Mouse (Mus musculus) lung, postnatal 14 days (tissue): ENCODE measurements around the gene Pcf11.
A peak's percentile ranks its signal among the peaks of the same experiment; 100 is the strongest.

Experiments used
- DNase-seq: peaks from one replicate; pipeline ENCODE4 v3.0.0; 2021

Gene Pcf11

DNA sequence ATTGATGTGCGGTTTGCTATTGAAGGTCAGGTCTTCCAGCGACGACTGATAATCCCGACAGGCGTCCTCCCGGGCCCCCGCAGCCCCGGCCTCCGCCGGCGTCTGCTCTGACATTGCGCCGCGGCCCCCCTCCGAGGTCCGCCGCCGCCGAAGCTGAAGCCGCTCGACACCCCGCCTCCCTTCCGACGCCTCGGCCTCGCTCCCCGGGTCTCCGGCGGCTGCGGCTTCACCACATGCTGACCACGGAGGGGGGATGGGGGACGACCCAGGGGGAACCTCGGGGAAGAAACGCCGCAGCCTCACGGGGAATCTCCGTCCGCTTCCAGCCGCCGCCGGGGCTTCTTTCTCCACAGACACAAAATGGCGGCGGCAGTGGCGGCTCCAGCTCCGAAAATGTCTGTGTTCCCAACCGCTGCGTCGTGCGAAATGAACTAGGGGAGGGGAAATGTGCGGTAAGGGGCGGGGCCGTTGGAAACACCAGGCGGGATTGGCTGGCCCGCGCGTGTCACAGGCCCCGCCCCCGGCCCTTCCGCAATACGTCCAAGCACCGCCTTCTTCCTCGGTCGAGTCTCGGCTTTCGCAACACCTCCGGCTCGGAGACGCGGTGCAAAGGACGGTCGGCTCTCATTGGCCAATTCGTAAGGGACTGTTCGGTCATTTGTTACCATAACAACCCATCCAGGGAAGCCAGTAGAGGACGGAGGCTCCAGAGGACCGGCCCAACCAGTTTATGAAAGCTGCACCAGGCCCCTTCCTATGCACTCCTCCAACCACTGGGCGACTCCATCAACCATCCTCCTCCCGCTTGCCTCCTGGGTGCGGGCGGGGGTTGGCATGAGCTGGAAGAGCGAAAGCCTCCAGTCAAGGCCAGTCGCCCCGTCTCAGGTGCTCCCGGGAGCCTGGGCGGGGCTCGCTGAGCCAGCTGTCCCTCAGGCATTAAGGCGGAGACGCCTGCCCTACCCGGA lies at the start of gene Pcf11:
Gene Pcf11, minus strand, starts transcription at position 428 of the 965 bp plus-strand sequence.
- DNase-seq: peak; percentile 97

DNA sequence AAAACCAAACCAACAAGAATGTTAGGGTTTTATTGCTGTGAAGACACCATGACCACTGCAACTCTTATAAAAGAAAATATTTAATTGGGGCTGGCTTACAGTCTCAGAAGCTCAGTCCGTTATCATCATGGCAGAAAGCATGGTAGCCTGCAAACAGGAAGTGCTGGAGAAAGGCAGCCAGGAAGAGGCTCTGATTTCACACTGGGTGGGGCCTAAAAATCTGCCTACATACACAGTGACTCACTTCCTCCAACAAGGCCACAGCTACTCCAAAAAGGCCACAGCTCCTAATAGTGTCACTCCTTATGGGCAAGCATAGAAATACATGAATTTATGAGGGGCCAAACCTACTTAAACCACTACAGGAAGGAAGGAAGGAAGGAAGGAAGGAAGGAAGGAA lies 45.3 kb upstream of the Pcf11 start:
- DNase-seq: no peak

DNA sequence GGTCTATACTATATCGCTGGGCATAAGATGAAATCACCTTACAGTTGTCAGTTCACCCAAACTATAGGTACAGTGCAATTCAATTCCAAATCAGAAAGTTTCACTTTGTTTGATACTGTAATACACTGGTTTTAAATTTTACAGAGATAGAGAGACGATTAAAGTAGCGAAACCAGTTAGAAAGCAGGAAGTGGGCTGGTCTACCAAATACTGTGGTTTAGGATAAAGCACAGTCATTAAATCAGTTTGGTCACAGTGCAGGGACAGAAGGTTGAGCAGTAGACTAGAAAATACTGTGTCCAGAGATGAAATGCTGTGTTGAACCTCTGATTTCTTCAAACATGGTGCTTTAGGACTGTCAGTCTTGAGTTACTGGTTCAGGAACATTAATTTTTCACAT lies 41.9 kb upstream of the Pcf11 start:
- DNase-seq: no peak

DNA sequence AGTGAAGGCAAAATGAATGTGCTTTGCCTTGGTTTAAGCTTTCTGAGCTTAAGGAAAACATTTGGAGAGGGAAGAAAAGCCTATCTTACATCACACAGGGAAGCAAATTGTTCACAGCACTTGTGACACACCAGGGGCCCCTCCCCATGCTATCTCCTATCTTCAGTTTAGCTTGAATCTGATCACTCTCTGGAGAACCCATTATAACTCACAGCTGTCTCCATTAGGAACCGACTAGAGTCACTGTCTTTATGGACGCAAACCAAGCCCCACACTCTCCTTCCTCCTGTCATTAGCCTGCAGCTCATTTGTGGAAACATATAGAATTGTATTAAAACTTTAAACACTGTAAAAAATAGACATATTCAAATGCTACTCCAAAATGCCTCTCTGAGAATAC lies 39.8 kb upstream of the Pcf11 start:
- DNase-seq: no peak

DNA sequence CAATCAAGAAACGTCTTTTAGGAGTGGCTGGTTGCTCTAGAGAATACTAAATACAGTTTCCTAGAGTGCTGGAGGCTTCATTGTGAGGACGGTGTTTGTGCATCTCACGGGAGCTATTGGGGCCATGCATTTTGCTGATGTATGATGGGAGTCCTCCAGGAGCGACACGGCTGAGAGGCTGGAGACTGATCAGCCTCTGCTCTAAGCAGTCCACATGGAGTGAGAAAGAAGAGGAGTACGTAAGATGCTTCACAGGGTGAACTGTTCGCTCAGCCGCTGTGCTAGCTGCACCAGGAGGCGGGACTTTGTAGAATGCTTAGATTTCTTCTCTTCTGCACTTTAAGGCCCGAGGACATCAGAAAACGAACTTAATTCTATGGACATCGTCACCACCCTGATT lies 37.0 kb upstream of the Pcf11 start:
- no peak for DNase-seq

DNA sequence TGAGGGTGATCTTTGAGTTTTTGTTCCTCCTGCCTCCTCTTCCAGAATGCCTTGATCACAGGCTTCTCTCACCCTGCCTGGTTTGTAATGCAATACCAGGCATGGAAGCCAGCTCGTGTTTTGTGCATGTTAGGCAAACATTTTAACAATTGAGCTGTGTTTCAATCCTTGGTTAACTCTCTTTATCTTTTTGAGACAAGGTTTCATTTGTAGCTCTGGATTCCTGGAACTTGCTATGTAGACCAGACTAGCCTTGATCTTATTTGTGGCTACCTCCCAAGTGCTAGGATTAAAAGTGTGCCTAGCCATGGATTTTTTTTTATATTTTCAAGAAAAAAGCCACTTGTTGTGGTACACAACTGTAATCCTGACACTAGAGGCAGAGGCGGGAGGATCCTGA lies 35.8 kb upstream of the Pcf11 start:
- DNase-seq: no peak

DNA sequence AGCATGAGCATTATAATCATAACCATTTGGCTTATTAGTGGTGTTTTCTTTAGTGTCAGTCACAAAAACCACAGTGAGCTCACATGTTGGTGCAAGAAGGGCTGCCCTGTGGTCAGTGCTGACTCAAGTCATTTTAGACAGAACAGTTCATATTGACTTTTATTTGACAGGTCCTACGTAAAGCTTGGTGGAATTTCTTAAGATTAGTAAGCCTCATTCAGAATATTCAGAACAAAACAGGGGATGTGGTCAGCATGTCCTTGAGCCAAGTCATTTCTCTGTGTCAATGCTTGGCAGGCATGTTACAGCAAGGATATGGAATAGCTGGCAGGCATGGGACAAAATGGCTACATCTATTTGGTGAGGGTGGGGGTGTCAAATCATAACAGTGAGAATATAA lies 33.9 kb upstream of the Pcf11 start:
- DNase-seq: no peak

DNA sequence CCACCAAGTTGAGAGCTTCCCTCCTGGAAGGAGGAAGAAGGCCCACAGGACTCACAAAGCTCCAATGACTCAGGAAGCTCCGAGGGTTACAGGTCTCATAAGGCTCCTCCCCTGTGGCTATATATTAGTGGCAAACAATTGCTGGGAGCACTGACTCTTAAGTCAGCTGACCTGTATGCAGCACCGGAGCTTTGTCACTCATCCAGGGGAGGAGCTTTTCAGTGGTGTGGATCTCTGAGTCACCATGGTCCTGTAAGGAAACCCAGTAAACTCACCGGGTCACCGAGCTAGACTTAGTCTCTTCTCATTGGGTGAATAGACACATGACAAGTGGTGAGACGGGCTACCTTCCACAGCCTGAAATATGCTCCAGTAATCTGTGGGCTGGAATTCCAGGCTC lies 29.0 kb upstream of the Pcf11 start:
- no peak for DNase-seq

DNA sequence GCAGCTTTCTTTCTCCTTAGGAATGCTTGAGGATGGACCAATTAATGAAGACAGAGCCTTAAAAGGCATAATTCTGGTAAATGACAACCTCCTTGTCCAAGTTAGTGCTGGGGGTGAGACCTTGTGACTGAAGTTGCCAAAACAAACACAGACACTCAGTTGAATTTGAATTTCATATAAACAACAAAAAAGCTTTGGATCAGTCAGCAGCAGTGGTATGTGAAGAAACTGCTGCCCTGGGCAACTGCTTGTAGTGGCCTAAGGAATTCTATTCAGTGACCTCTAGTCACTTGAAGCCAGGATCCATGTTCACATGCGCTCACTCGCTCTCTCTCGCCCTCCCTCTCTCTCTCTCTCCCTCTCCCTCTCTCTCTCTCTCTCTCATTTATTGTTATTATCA lies 26.7 kb upstream of the Pcf11 start:
- no peak for DNase-seq

DNA sequence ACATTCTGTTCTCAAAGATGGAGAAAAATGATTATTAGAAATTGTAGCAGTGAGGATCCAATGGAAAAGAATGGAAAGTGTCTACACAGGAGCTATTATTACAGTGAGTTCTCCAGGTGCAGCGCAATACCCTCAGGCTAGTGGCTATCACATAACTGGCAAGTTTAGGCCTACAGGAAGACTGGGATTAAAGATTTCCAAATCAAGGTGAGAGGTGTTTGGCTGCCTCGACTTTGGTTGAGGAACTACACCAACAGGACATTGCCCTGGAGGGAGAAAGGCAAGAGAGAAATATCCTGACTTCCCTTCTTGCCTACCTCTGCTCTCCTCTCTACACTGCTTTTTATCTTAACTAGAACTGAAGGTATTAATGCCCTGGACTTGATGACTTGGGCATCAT lies 19.4 kb upstream of the Pcf11 start:
- DNase-seq: no peak

DNA sequence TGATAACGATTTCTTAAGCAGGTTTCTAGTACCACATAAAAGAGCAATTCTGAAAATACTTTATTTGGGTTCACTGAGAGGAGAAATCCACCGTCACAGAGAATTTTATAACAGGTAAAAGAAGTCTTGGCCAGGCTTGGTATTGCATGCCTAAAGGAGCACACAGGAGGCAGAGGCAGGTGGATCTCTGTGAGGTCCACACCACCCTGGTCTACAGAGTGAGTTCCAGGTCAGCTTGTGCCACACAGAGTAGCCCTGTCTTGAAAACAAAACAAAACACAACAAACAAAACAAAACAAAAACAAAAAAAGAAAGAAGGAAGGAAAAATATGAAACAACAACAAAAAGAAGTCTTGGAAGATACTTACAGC lies 18.6 kb upstream of the Pcf11 start:
- no peak for DNase-seq

DNA sequence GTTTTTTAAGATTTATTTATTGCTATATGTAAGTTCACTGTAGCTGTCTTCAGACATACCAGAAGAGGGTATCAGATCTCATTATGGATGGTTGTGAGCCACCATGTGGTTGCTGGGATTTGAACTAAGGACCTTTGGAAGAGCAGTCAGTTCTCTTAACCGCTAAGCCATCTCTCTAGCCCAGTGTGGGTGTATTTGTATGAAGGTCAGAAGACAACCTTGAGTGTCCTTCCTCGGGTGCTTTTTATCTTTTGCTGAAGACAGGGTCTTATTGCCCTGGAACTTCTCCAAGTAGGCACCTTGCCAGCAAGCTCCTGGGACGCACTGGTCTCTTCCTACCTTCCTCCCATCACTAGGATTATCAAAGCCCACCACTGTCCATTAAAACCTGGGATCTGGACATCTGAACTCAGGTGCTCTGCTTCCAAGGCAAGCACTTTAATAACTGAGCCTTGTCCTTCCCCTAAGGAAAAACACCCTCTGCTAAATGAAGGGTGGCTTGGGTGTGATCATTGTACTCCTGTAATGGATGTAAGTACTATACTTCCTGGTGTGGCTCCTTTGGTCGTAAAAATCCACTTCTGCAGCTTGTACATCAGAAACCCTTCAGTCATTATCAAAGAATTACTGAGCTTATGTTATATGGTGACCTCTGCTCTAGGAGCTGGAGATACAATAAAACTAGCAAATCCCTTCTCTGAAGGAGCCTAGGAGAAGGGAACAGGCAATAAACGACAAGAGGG lies 18.0 kb upstream of the Pcf11 start:
- no peak for DNase-seq

DNA sequence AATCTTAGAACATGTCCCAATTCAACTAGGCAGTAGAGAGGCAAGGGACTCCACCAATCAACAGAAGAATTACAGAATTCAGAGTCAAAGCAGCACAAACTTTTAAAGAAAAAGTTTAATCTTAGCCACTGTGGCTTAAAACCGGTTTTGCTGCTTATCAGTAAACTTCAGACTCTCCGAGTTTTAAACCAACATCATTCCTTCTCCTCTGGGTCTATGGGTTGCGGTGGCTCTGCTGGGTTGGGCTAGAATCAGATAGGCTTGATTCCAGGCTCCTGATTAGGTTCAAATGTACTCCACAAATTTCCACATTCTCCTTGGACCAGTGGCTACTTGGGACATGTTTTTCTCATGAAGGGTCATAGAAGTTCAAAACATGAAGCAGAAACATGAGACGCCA lies 7.6 kb upstream of the Pcf11 start:
- no peak for DNase-seq

DNA sequence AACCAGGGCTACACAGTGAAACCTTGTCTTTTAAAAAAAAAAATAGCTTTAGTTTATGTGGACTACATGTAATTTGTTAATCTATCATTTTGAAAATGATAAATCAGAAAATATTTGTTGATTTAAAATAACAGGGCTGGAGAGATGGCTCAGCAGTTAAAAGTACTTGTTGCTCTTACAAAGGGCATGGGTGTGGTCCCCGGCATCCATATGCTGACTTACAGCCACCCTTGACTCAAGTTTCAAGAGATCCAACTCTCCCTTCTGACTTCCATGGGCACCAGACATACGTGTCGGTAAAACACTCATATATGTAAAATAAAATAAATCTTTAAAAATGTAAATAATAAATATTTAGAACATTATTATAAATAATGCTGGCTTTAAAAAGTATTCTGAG lies 5.4 kb upstream of the Pcf11 start:
- no peak for DNase-seq

DNA sequence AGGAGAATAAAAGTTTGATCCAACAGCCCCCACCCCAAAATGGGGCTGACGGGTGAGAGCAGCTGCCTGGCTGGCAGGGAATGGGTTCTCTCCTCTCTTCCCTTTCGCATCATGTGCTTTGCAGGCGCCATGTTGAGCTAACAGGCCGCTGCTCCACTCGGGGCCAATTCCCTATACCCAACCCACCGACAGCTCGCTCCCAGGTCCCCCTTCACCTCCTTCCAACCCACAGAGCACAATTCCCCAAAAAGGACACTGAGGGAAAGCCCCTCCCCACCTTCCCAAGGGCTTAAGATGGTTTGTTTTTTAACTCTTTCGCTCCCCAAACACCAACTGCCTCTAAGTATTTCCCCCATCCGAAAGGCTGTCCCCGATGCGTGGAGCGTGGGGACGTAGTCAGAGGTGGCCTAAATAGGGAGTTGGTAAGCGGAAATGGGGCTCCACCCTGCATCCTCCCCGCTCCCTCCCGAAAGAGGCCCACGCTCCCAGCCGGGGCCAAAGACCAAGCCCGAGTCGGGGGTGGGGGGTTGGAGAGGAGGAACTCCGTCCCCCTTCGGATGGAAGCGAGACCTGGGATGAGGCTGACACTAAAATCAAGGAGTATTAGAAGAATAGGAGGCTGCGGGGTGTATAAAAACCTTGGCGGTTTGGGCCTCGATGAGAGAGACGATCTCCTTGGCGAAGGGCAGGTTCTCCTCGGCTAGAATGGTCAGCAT lies 785 bp downstream of the Pcf11 start:
- peak; percentile 55 for DNase-seq

DNA sequence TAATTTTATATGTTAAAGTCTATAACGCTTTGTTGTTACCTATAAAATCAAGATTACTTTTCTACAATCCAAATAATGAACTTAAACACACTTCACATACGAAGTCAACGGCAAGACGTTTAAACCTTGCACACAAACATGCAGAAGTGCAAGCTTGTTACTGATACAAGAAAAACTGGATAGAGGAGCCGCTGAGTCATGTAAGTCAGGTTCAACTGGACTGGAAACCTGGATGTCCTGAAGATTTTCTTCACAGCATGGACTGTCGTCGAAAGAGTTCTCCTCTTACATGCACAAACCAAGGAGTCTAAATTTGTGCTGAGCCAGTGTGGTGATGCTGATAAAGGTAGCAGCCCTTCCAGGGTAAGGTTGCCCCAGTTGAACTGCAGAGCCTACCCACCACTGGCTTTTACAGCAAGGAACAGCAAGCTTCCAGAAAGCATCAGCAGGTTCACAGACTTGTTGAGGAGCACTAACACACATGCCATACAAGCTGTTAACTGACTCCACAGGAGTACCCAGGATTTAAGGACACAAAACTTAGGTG lies 3.4 kb downstream of the Pcf11 start:
- no peak for DNase-seq

DNA sequence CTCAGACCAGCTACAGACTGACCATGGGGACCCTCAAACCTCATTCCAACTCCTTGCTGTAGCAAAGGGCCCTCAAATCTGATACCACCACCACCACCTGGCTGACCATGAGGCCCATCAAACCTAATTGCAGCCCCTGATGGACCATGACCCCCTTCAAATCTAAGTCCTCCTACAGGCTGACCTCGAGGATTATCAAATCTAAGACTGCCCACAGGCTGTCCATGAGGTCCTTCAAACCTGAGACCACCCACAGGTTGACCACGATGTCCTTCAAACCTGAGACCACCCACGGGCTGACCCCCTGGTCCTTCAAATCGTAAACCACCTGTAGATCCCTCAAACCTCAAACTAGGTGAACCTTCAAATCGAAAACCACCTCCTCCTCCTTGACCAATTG lies 11.7 kb downstream of the Pcf11 start:
- DNase-seq: no peak

DNA sequence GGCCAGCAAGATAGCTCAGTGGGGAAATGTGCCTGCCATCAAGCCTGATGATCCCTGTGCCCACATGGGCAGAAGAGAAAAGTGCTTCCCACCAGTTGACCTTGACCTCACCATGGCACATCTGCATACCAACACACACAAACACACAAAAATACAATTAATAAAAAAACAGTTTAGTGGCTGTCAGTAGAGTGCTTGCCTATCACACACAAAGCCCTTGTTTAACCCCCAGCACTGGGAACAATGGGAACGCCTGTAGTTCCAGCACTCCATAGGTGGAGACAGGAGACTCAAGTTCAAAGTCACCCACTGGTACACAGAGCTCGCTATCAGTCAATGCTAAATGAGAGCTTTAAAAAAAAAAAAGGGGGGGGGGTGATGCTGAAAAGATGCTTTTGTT lies 13.3 kb downstream of the Pcf11 start:
- DNase-seq: no peak

DNA sequence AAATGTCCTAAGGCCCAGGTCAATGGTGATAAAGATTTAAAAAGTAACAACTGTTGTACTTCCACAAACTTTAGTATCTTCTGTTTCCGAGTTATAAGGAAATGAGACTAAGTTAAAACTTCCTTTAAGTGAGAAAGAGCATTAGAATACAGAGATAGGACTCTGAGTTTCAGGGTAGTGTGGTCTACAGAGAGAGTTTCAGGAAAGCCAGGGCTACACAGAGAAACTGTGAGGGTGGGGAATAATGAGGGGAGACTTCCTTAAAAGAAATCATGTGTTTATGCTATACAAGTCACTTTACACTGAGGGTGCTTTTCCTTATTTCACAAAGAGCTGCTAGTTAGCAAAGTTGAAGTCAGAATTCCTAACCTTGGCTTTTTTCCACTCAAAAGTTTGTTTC lies 16.4 kb downstream of the Pcf11 start:
- no peak for DNase-seq

DNA sequence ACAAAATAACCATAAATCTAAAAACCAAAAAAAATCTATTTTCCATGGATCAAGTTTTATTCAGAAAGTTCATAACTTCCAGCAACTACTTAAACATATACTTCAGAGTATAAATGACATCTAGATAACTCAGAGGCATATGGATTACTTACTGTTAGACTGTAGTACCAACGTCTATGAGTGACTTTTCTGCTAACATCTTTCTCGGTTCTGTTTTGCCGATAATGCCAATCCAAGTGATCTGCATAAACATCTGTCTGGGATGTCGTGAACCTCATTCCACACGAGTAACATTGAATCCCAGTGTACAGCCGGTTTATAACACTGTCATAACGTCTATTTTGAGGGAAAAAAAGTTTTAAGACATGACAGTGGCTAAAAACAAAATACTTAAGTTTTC lies 21.9 kb downstream of the Pcf11 start:
- DNase-seq: no peak

DNA sequence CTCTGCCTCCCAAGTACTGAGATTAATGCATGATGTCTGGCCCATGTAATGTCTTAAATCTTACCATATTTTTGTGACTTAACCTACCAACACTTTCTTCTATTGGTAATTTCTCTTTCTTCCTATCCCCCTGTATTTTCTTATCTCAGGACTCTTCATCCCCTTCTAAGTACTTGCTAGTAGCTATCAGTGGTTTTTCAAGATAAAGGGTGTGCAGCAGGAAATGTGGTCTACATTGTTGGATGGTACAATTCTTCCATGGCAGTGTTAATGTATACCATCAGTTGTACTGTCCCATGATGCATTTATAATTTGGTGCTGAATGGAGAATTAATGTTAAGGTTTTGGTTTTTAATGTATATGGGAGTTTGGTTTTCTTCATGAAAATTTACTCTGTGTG lies 27.4 kb downstream of the Pcf11 start:
- DNase-seq: no peak

DNA sequence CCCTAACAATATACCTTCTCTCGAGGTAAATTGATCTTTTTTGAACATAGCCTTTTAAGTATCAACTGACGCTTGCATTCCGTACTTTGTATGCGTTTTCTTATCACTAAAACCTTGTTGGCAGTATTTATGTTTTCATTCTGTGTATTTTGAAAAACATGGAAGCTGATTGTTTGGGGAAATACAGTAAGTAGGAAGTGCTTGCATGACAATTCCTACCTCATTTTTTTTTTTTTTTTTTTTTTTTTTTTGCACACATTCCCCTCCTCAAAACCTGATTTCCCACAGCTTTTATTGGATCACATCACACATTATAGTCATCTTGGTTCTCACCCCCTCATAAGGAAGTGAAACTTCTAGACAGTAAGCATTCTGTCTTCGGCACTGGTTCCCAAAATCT lies 31.7 kb downstream of the Pcf11 start:
- no peak for DNase-seq

DNA sequence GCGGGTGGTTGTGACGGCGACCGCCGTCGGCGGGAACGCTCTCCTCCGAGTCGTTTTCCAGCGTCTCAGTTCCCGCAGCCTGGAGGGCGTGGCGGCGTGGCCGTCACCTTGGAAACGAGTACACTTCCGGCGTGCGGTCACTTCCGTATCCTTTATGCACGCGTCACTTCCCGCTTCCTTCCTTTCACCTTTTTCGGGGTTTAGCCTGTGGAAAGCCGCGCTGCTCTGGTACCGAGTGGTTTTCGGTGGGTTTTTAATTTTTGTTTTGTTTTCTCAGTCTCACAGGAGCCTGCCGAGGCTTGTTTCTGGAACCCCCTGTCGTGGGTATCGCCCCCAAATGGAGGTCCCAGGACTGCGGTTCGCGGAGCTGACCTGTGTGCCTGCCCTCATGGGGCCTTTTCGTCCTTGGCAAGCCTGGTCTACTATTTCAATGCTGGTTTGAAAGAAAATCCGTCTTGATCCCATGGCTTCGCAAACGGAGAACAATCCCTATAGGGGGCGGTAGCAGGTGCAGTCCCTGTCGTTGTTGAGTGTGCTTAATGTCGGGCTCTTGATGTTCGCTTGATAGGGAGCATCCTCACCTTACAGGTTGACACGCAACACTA lies 32.6 kb downstream of the Pcf11 start, which contains the start of gene Ankrd42:
Gene Ankrd42, minus strand, starts transcription at position 122 of the 605 bp plus-strand sequence.
- DNase-seq: peak; percentile 92
